Mouse (Mus musculus): ENCODE data around the gene Sema4c. TPM values are rescaled to one million over a fixed set of nuclear protein-coding genes. Genes with fewer than 3 reads are reported as not detected.

Gene Sema4c
- polyA plus RNA-seq, 1 experiment from 2014 or later = 2.0 TPM

- ATAC-seq (no peak), DNase-seq (peak; percentile 36)
- peak overlapping the region; percentile 84 for H3K4me2 ChIP-seq (ENCODE audit: low read depth, low read length)
- TF ChIP-seq CTCF (IDR thresholded peaks at IDR 0.05; ENCODE audit: low read depth) (no peak), EP300 (IDR thresholded peaks at IDR 0.05; ENCODE audit: low read depth) (no peak)
- no peaks in the 10 kb centered on the region for H3K9me3 ChIP-seq (ENCODE audit: low read length)
- peaks cover 20% of the 10 kb centered on the region for H3K4me1 ChIP-seq (ENCODE audit: insufficient read depth)
- peaks cover 33% of the 10 kb centered on the region for H3K27me3 ChIP-seq (ENCODE audit: insufficient read depth, low read length)
- H3K4me3 ChIP-seq (ENCODE audit: low read depth, low read length) = peak overlapping the region; percentile 68
- peak overlapping the region; percentile 94 for H3K27ac ChIP-seq (ENCODE audit: low read depth)
- WGBS (ENCODE audit: insufficient replicate concordance) = 18% methylated on average over 8 of the region's 8 CpGs
- peaks cover 18% of the 10 kb centered on the region for H3K36me3 ChIP-seq (replicated peaks; ENCODE audit: insufficient read depth, low read length)
- H3K9ac ChIP-seq (replicated peaks) = peak overlapping the region; percentile 80
Measured at GRCm38 (mm10) chr1:36555798-36556395, 2.3 kb downstream of the Sema4c start.

- Histone ChIP-seq H3K4me3 (ENCODE audit: low read depth, low read length) (no peak overlapping the region), H3K9ac (replicated peaks) (no peak overlapping the region), H3K27ac (ENCODE audit: low read depth) (peak overlapping the region; percentile 94; the same call in 1 of the 2 replicates), H3K9me3 (ENCODE audit: low read length) (no peaks in the 10 kb centered on the region), H3K36me3 (replicated peaks; ENCODE audit: insufficient read depth, low read length) (peaks cover 26% of the 10 kb centered on the region), H3K27me3 (ENCODE audit: insufficient read depth, low read length) (peaks cover 29% of the 10 kb centered on the region), H3K4me1 (ENCODE audit: insufficient read depth) (peaks cover 20% of the 10 kb centered on the region), H3K4me2 (ENCODE audit: low read depth, low read length) (peak overlapping the region; percentile 84)
- no peak for ATAC-seq
- no peak for DNase-seq
- 58% methylated on average over 21 of the region's 21 CpGs for WGBS (ENCODE audit: insufficient replicate concordance)
- TF ChIP-seq CTCF (IDR thresholded peaks at IDR 0.05; ENCODE audit: low read depth) (no peak), EP300 (IDR thresholded peaks at IDR 0.05; ENCODE audit: low read depth) (no peak)
Measured at GRCm38 (mm10) chr1:36554633-36555399, 3.3 kb downstream of the Sema4c start.

DNA sequence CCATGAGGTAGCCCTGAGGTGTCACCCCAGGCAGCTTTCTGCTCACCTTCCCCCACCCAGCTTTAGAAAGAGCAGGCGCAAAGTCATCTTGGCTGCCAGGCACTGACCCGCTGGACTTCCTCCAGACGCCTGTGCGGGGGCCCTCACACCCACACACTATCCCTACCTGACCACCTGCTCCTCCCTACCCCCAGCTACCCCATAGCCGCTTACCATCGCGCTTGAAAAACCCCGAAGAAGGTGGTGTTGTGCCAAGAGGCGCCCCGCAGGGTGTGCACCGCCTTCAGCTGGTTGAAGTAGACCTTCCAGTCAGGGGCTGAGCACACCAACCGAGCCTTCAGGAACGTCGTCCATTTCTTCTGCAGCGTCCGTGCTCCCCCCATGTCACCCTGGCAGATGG lies 5.6 kb downstream of the Sema4c start:
- no peak overlapping the region for H3K4me2 ChIP-seq (ENCODE audit: low read depth, low read length)
- TF ChIP-seq EP300 (IDR thresholded peaks at IDR 0.05; ENCODE audit: low read depth) (no peak), CTCF (IDR thresholded peaks at IDR 0.05; ENCODE audit: low read depth) (no peak)
- H3K27ac ChIP-seq (ENCODE audit: low read depth) = no peak overlapping the region
- DNase-seq = no peak
- H3K36me3 ChIP-seq (replicated peaks; ENCODE audit: insufficient read depth, low read length) = peaks cover 26% of the 10 kb centered on the region
- H3K4me1 ChIP-seq (ENCODE audit: insufficient read depth) = peaks cover 15% of the 10 kb centered on the region
- no peaks in the 10 kb centered on the region for H3K9me3 ChIP-seq (ENCODE audit: low read length)
- no peak for ATAC-seq
- WGBS (ENCODE audit: insufficient replicate concordance) = 78% methylated on average over 16 of the region's 16 CpGs
- H3K4me3 ChIP-seq (ENCODE audit: low read depth, low read length) = no peak overlapping the region
- peaks cover 7% of the 10 kb centered on the region for H3K27me3 ChIP-seq (ENCODE audit: insufficient read depth, low read length)
- H3K9ac ChIP-seq (replicated peaks) = no peak overlapping the region

DNA sequence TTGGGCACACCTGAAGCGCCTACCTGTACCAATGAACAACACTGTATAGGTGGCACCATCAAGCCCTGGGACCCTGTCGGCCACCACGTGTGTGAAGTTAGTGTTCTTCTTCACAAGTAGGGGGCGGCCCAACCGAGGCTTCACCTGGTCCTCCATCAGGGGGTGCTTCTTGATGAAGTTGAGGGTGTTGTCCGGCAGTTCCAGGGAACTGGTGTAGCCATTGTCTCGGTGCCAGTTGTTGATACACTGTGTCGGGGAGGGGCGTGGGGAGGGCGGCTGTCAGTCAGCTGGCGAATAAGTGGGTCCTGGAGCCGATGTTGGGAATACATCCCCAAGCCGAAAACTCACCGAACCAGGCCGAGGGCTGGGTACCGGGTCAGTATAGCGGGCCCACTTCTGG lies 6.2 kb downstream of the Sema4c start:
- no peak for TF ChIP-seq CTCF (IDR thresholded peaks at IDR 0.05; ENCODE audit: low read depth)
- no peak for TF ChIP-seq EP300 (IDR thresholded peaks at IDR 0.05; ENCODE audit: low read depth)
- Histone ChIP-seq H3K9ac (replicated peaks) (no peak overlapping the region), H3K9me3 (ENCODE audit: low read length) (no peaks in the 10 kb centered on the region), H3K27me3 (ENCODE audit: insufficient read depth, low read length) (peaks cover under 1% of the 10 kb centered on the region; the same call in 1 of the 2 replicates), H3K4me1 (ENCODE audit: insufficient read depth) (peaks cover 15% of the 10 kb centered on the region), H3K4me3 (ENCODE audit: low read depth, low read length) (no peak overlapping the region), H3K4me2 (ENCODE audit: low read depth, low read length) (no peak overlapping the region), H3K27ac (ENCODE audit: low read depth) (no peak overlapping the region), H3K36me3 (replicated peaks; ENCODE audit: insufficient read depth, low read length) (peaks cover 26% of the 10 kb centered on the region)
- DNase-seq (no peak), ATAC-seq (no peak)
- 80% methylated on average over 17 of the region's 17 CpGs for WGBS (ENCODE audit: insufficient replicate concordance)

DNA sequence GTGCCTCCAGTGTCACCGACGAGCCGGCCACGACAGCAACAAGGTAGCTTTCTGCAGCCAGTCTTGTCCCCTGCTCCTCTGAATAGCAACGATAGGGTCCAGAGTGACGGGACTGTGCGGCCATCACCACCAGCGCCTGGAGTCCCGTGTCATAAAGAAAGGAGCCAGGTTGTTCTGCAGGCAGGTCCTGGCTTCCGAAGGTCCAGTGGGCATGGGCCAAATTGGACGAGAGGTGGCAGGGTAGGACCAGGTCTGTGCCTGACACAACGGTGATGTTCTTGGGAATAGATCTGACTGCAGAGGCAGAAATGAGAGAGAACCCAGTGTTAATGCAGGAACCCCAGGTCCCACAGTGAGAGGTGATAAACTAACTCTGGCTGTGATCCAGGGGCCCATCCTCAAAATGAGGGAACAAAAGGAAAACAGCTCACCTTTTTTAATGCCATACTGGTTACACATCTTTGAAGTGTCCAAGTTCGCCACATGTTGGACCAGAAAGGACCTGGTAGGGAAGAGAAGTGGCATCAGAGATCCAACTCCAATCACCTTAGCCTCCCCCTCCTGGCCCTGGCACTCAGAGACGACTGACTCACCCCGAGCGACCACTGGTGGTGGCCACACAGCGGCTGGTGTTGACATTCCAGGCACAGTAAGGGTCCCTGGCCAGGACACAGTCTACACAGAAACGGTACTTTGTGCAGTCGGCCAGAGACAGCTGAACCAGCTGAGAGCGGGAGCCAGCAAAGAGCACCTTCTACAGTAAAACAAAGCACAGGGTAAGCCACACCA lies 7.9 kb downstream of the Sema4c start:
- H3K27ac ChIP-seq (ENCODE audit: low read depth) = no peak overlapping the region
- no peak for ATAC-seq
- no peaks in the 10 kb centered on the region for H3K27me3 ChIP-seq (ENCODE audit: insufficient read depth, low read length)
- peaks cover 26% of the 10 kb centered on the region for H3K36me3 ChIP-seq (replicated peaks; ENCODE audit: insufficient read depth, low read length)
- 80% methylated on average over 20 of the region's 20 CpGs for WGBS (ENCODE audit: insufficient replicate concordance)
- no peaks in the 10 kb centered on the region for H3K9me3 ChIP-seq (ENCODE audit: low read length)
- H3K4me1 ChIP-seq (ENCODE audit: insufficient read depth) = peaks cover 8% of the 10 kb centered on the region; the same call in 1 of the 2 replicates
- H3K9ac ChIP-seq (replicated peaks) = no peak overlapping the region
- DNase-seq = no peak
- no peak overlapping the region for H3K4me3 ChIP-seq (ENCODE audit: low read depth, low read length)
- TF ChIP-seq CTCF (IDR thresholded peaks at IDR 0.05; ENCODE audit: low read depth) = no peak
- no peak for TF ChIP-seq EP300 (IDR thresholded peaks at IDR 0.05; ENCODE audit: low read depth)
- no peak overlapping the region for H3K4me2 ChIP-seq (ENCODE audit: low read depth, low read length)

- no peak for ATAC-seq
- no peak overlapping the region for H3K9ac ChIP-seq (replicated peaks)
- H3K27ac ChIP-seq (ENCODE audit: low read depth) = no peak overlapping the region
- no peak overlapping the region for H3K4me3 ChIP-seq (ENCODE audit: low read depth, low read length)
- H3K9me3 ChIP-seq (ENCODE audit: low read length) = no peaks in the 10 kb centered on the region
- DNase-seq = no peak
- 0 out of 2 replicates have a peak, but pooled peaks cover 4% of the 10 kb centered on the region for H3K4me1 ChIP-seq (ENCODE audit: insufficient read depth)
- no peaks in the 10 kb centered on the region for H3K27me3 ChIP-seq (ENCODE audit: insufficient read depth, low read length)
- H3K4me2 ChIP-seq (ENCODE audit: low read depth, low read length) = no peak overlapping the region
- no peak for TF ChIP-seq CTCF (IDR thresholded peaks at IDR 0.05; ENCODE audit: low read depth)
- TF ChIP-seq EP300 (IDR thresholded peaks at IDR 0.05; ENCODE audit: low read depth) = no peak
- 84% methylated on average over 18 of the region's 18 CpGs for WGBS (ENCODE audit: insufficient replicate concordance)
- peaks cover 26% of the 10 kb centered on the region for H3K36me3 ChIP-seq (replicated peaks; ENCODE audit: insufficient read depth, low read length)
Measured at GRCm38 (mm10) chr1:36549491-36549890, 8.7 kb downstream of the Sema4c start.

Data from liver, postnatal 0 days (tissue).